Mouse (Mus musculus) G1E (cell line): ENCODE results near the gene Ifnl3. TPM values are rescaled to one million over a fixed set of nuclear protein-coding genes. Genes with fewer than 3 reads are reported as not detected.
"Not testable (repeated sequence)": the region's sequence is repeated elsewhere in the genome, so short reads cannot be mapped to it uniquely, and the experiment has no call there.

Source experiments
- ATAC-seq: 2 replicates; pipeline ENCODE4 v1.8.0; 2016; ENCODE audit warnings: mild to moderate bottlenecking; ENCODE audit not compliant: insufficient number of reproducible peaks, poor library complexity, low FRiP score, severe bottlenecking; ENCODE audit errors: extremely low read depth
- DNase-seq: peaks from one replicate; pipeline ENCODE4 v3.0.0; 2012; ENCODE audit warnings: low spot score
- H3K27me3 ChIP-seq: 2 replicates; pipeline ENCODE4 v1.6.1; 2012; ENCODE audit warnings: mild to moderate bottlenecking, low read length, inconsistent platforms; ENCODE audit not compliant: insufficient read depth
- H3K36me3 ChIP-seq: replicated peaks from 2 replicates; pipeline ENCODE3; 2012; ENCODE audit warnings: mild to moderate bottlenecking, inconsistent platforms
- H3K4me1 ChIP-seq: 2 replicates; pipeline ENCODE4 v1.6.1; 2012; ENCODE audit warnings: low read depth, low read length, inconsistent platforms, mixed read lengths; ENCODE audit not compliant: insufficient read depth
- H3K4me3 ChIP-seq: 2 replicates; pipeline ENCODE4 v1.5.1; 2012; ENCODE audit warnings: low read depth, mild to moderate bottlenecking, inconsistent platforms, low read length, moderate library complexity, mixed read lengths
- H3K9me3 ChIP-seq: replicated peaks from 2 replicates; pipeline ENCODE4 v1.6.1; 2012; ENCODE audit warnings: inconsistent platforms
- CTCF ChIP-seq: IDR thresholded peaks from 2 replicates; pipeline ENCODE4 v1.5.1; 2012; ENCODE audit warnings: low read depth, low read length, inconsistent platforms, mixed read lengths
- GATA1 ChIP-seq: IDR thresholded peaks from 2 replicates; pipeline ENCODE4 v1.6.1; 2012; ENCODE audit warnings: borderline replicate concordance, low read length, inconsistent platforms, mixed read lengths
- GATA2 ChIP-seq: IDR thresholded peaks from 2 replicates; pipeline ENCODE4 v1.6.1; 2012; ENCODE audit warnings: low read depth, low read length, inconsistent platforms, borderline replicate concordance
- POLR2AphosphoS5 ChIP-seq: IDR thresholded peaks from 2 replicates; pipeline ENCODE4 v1.6.1; 2012; ENCODE audit warnings: low read depth, low read length, inconsistent platforms; ENCODE audit not compliant: insufficient replicate concordance
- TAL1 ChIP-seq: conservative IDR thresholded peaks from 2 replicates; pipeline ENCODE4 v1.6.1; 2012; ENCODE audit warnings: low read depth, low read length, inconsistent platforms, mixed read lengths
- polyA plus RNA-seq: library from polyadenylated mRNA; stranded (reverse); fragments of >175 nt; gene quantifications from 2 replicates; pipeline ENCODE4 v1.2.3, GENCODE M21; 2012
- total RNA-seq, 2 experiments: library from RNA; stranded (forward) in 1 of 2; stranded (reverse) in 1 of 2; fragments of 200-1000 nt in 1 of 2; fragments of >200 nt in 1 of 2; fragmentation: Nextera tagmentation in 1 of 2; gene quantifications; 2 replicates each; pipeline ENCODE4 v1.2.3; 2014 to 2017

Gene Ifnl3
- total and polyA plus RNA-seq, 3 experiments = not detected

GRCm38 (mm10) chr7:28511441-28511840 lies 11.2 kb upstream of the Ifnl3 start:
- TF ChIP-seq CTCF (no peak), GATA2 (no peak), POLR2AphosphoS5 (no peak), TAL1 (no peak), GATA1 (no peak)
- no peak for DNase-seq
- H3K4me1 ChIP-seq = no peaks in the 10 kb centered on the region
- peaks cover 5% of the 10 kb centered on the region; the same call in 1 of the 2 replicates for H3K27me3 ChIP-seq
- no peak for ATAC-seq
- no peak overlapping the region for H3K4me3 ChIP-seq
- H3K36me3 ChIP-seq = no peaks in the 10 kb centered on the region
- H3K9me3 ChIP-seq = no peaks in the 10 kb centered on the region

GRCm38 (mm10) chr7:28527922-28528719 lies 5.5 kb downstream of the Ifnl3 start:
- peaks cover 21% of the 10 kb centered on the region; the same call in 1 of the 2 replicates for H3K27me3 ChIP-seq
- no peaks in the 10 kb centered on the region for H3K36me3 ChIP-seq
- H3K9me3 ChIP-seq = no peaks in the 10 kb centered on the region
- H3K4me3 ChIP-seq = no peak overlapping the region
- ATAC-seq (0 out of 2 replicates have a peak, but pooled peaks have one; percentile 34), DNase-seq (peak; percentile 77)
- TF ChIP-seq TAL1 (no peak), GATA1 (no peak), GATA2 (no peak), POLR2AphosphoS5 (no peak), CTCF (no peak; the same call in 1 of the 2 replicates)
- H3K4me1 ChIP-seq = peaks cover 6% of the 10 kb centered on the region

GRCm38 (mm10) chr7:28532005-28532404 lies 9.4 kb downstream of the Ifnl3 start:
- ATAC-seq = no peak

GRCm38 (mm10) chr7:28538886-28539285 lies 16.2 kb downstream of the Ifnl3 start:
- ATAC-seq, H3K36me3 ChIP-seq, H3K4me1 ChIP-seq, DNase-seq, H3K4me3 ChIP-seq, H3K27me3 ChIP-seq: not testable (repeated sequence)
- H3K9me3 ChIP-seq = peaks cover 34% of the 10 kb centered on the region

More at GRCm38 (mm10) chr7:28532005-28532404, 9.4 kb downstream of the Ifnl3 start:
- TF ChIP-seq GATA2 = no peak
- peaks cover 16% of the 10 kb centered on the region; the same call in 1 of the 2 replicates for H3K27me3 ChIP-seq
- H3K36me3 ChIP-seq = no peaks in the 10 kb centered on the region
- H3K4me1 ChIP-seq = peaks cover 6% of the 10 kb centered on the region
- H3K9me3 ChIP-seq = no peaks in the 10 kb centered on the region
- no peak for DNase-seq
- no peak overlapping the region for H3K4me3 ChIP-seq

- Histone ChIP-seq H3K27me3 (peaks cover 11% of the 10 kb centered on the region; the same call in 1 of the 2 replicates), H3K9me3 (peaks cover 34% of the 10 kb centered on the region), H3K36me3 (no peaks in the 10 kb centered on the region), H3K4me1 (peaks cover 6% of the 10 kb centered on the region), H3K4me3 (no peak within 1 kb of the TSS)
- DNase-seq (no peak), ATAC-seq (no peak)
- TF ChIP-seq GATA1 (no peak), TAL1 (no peak), CTCF (no peak), POLR2AphosphoS5 (no peak), GATA2 (no peak)
Observed at GRCm38 (mm10) chr7:28540526-28540925, 17.9 kb downstream of the Ifnl3 start, which contains the start of gene Sycn. Sycn (plus strand) TSS chr7:28540885.

- Histone ChIP-seq H3K4me3 (no peak overlapping the region), H3K4me1 (peaks cover 9% of the 10 kb centered on the region), H3K9me3 (peaks cover 17% of the 10 kb centered on the region), H3K36me3 (no peaks in the 10 kb centered on the region), H3K27me3 (peaks cover 27% of the 10 kb centered on the region; the same call in 1 of the 2 replicates)
- TF ChIP-seq GATA2 = no peak
- no peak for TF ChIP-seq GATA1
- TF ChIP-seq POLR2AphosphoS5 = no peak
- TF ChIP-seq CTCF = no peak
- ATAC-seq = no peak
- DNase-seq = no peak
Observed at GRCm38 (mm10) chr7:28544051-28544601, 21.5 kb downstream of the Ifnl3 start.
